Mouse (Mus musculus) kidney, adult 2 months (tissue): Measurements from ENCODE around the gene Cyp4a32. TPM values are rescaled to one million over a fixed set of nuclear protein-coding genes. Genes with fewer than 3 reads are reported as not detected.
"Not testable (repeated sequence)": the region's sequence is repeated elsewhere in the genome, so short reads cannot be mapped to it uniquely, and the experiment has no call there.

Experiments
- DNase-seq: peaks from one replicate; pipeline ENCODE4 v3.0.0; 2021
- H3K27ac ChIP-seq: fragments of 200-500 bp; 2 replicates; pipeline ENCODE4 v1.5.1; 2012; ENCODE audit warnings: low read depth, low read length, control low read depth, inconsistent platforms; ENCODE audit not compliant: insufficient read depth
- H3K27me3 ChIP-seq: fragments of 200-500 bp; replicated peaks from 2 replicates; pipeline ENCODE4 v1.6.1; 2012; ENCODE audit warnings: mild to moderate bottlenecking, moderate library complexity, low read length, inconsistent platforms; ENCODE audit not compliant: control insufficient read depth, insufficient read depth
- H3K36me3 ChIP-seq: fragments of 200-500 bp; 2 replicates; pipeline ENCODE4 v1.6.1; 2012; ENCODE audit warnings: mild to moderate bottlenecking, moderate library complexity, low read length, inconsistent platforms; ENCODE audit not compliant: control insufficient read depth, insufficient read depth
- H3K4me1 ChIP-seq: fragments of 200-500 bp; 2 replicates; pipeline ENCODE4 v1.6.1; 2011; ENCODE audit warnings: low read length; ENCODE audit not compliant: control insufficient read depth, insufficient read depth
- H3K4me3 ChIP-seq: fragments of 200-500 bp; 2 replicates; pipeline ENCODE4 v1.5.1; 2011; ENCODE audit warnings: mild to moderate bottlenecking, low read depth, low read length, control low read depth; ENCODE audit not compliant: insufficient read depth
- CTCF ChIP-seq: fragments of 200-500 bp; conservative IDR thresholded peaks from 2 replicates; pipeline ENCODE4 v1.5.1; 2011; ENCODE audit warnings: low read depth, mild to moderate bottlenecking, control low read depth, low read length, moderate library complexity, mixed read lengths; ENCODE audit not compliant: insufficient read depth, insufficient read length
- POLR2A ChIP-seq: fragments of 200-500 bp; IDR thresholded peaks from one replicate; pipeline ENCODE4 v1.6.1; 2011; ENCODE audit warnings: low read depth, low read length, control low read depth
- WGBS: fragments of 180-500 bp; shearing (Covaris S2); methylation state at CpG from one replicate; pipeline ENCODE4 v1.1.7; 2018; 5-methylcytosine and 5-hydroxymethylcytosine counted together
- polyA plus RNA-seq: library from polyadenylated mRNA; depleted of rRNA; stranded (reverse); fragments of >200 nt; gene quantifications from 2 replicates; pipeline ENCODE4 v1.2.3, GENCODE M21; 2012; rRNA removed

Cyp4a32 gene
- 0.60 and 0.91 TPM in 2 replicates for polyA plus RNA-seq

DNA sequence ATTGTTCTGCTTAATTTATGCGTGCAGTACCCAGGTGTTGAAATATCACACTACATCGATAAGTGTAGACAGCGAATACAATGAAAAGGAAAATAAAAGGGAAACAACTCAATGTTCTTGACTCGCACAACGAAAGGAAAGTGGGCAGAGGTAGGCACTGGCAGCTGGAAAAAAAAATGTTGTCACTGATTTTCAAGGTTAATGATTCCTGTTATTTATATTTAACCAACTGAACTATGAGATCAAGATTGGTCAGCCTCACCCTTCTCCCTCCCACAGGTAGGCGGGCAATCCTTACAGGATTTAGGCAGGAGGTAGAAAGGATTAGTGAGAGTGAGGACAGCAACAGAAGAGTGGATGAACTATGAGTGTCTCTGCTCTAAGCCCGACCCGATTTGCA is at the start of gene Cyp4a32:
Gene Cyp4a32 (plus strand): TSS at position 359 of the 400 bp plus-strand sequence.
- H3K27ac ChIP-seq, H3K4me3 ChIP-seq, H3K4me1 ChIP-seq, H3K36me3 ChIP-seq, H3K27me3 ChIP-seq: not testable (repeated sequence)
- WGBS, result 68% methylated on average over 8 of the region's 8 CpGs
- DNase-seq, result peak; percentile 44

DNA sequence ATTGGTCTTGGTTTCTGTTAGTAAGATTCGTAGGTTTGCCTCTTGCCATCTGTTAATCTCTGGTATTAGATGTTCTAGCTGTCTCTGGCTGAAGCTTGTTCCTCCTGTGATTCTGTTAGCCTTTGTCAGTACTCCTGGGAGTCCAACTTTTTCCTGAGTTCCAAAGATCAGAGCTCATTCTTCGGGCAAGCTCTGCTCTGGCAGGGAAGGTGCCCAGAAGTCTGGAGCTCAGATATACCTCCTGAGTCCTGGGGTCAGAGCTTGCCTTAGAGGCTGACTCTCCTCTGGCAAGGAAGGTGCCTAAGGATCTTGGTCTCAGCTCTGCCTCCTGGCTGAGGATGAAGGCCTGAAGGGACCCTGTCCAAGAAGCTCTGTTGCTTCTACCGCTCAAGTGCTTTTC is 48.0 kb upstream of the Cyp4a32 start:
- DNase-seq, result peak; percentile 80
- H3K4me3 ChIP-seq, result no peak overlapping the region
- 64% methylated on average over 3 of the region's 3 CpGs for WGBS
- no peak for TF ChIP-seq POLR2A
- TF ChIP-seq CTCF, result no peak
- H3K4me1 ChIP-seq, result peaks cover 10% of the 10 kb centered on the region; the same call in 1 of the 2 replicates
- no peaks in the 10 kb centered on the region for H3K27me3 ChIP-seq
- H3K36me3 ChIP-seq, result no peaks in the 10 kb centered on the region
- peak overlapping the region; percentile 51 for H3K27ac ChIP-seq

DNA sequence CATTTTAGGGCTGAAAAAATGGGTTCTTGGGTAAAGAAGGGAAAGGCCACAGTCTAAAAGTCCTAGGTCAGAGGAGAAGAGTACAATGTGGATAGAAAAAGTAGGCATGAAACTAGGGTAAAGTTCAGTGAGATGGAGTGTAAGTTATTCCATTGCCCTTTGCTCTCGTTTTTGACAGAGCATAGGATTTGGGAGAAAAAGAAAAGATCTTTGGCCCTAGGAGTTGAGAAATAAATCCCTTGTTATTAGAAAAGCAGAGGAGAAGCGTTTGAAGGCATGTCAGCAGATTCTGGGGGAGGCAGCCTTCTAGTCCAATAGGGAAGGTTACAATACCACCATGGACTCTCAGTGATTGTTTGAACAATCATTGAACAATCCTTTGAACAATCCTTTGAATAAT is 45.3 kb upstream of the Cyp4a32 start:
- Histone ChIP-seq H3K4me1 (peaks cover 14% of the 10 kb centered on the region; the same call in 1 of the 2 replicates), H3K36me3 (no peaks in the 10 kb centered on the region), H3K27me3 (no peaks in the 10 kb centered on the region), H3K27ac (peak overlapping the region; percentile 88), H3K4me3 (no peak overlapping the region)
- DNase-seq, result peak; percentile 81
- TF ChIP-seq POLR2A (no peak), CTCF (no peak)
- WGBS, result 44% methylated on average over 2 of the region's 2 CpGs

DNA sequence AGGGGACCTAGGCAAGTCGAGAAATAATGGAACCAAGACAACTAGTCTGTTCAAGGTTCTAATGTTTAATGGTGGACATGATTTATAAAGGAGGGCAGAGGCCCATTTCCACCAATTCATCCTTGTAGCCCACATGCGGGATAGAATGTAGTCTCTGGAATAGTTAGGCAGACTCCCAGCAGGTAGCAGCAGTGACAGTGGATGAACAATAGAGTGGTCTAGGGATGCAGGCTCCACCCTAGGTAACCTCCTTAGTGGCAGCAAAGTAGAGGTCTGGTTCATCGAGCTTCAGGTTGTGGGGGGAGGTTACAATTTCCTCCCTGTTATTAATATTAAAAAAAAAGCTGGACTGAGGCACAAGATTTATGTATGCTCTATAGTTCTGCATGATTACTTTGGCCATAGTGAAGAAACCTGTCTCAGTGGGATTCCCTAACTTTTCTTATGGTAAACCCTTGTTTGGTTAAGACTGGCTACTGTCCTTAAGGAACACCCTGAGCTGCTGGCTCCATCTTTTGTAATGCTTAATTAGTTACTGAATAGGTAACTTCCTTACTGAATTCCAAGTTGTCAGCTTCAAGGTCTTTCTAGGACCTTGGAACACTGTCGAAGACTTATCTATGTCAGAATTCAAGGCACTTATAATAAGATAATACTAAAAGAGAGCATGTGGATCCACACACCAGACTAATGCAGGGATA is 42.8 kb upstream of the Cyp4a32 start:
- TF ChIP-seq CTCF, result no peak

DNA sequence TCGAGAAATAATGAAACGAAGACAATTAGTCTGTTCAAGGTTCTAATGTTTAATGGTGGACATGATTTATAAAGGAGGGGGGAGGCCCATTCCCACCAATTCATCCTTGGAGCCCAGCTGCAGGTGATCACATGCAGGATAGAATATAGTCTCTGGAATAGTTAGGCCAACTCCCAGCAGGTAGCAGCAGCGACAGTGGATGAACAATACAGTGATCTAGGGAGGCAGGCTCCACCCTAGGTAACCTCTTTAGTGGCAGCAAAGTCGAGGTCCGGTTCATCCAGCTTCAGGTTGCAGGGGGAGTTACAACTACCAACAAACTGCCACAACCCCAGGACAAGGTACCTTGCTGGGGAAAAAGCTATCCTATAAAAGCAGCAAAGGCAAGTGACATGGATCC is 39.5 kb upstream of the Cyp4a32 start:
- WGBS, result 49% methylated on average over 5 of the region's 5 CpGs
- H3K27me3 ChIP-seq, H3K4me3 ChIP-seq, H3K27ac ChIP-seq, H3K4me1 ChIP-seq, DNase-seq, H3K36me3 ChIP-seq: not testable (repeated sequence)

More for the DNA sequence above, 42.8 kb upstream of the Cyp4a32 start:
- Histone ChIP-seq H3K4me3 (no peak overlapping the region), H3K4me1 (peaks cover 12% of the 10 kb centered on the region; the same call in 1 of the 2 replicates), H3K27ac (peak overlapping the region; percentile 78; the same call in 1 of the 2 replicates), H3K36me3 (no peaks in the 10 kb centered on the region), H3K27me3 (no peaks in the 10 kb centered on the region)
- peak; percentile 68 for DNase-seq
- 48% methylated on average over 4 of the region's 4 CpGs for WGBS

DNA sequence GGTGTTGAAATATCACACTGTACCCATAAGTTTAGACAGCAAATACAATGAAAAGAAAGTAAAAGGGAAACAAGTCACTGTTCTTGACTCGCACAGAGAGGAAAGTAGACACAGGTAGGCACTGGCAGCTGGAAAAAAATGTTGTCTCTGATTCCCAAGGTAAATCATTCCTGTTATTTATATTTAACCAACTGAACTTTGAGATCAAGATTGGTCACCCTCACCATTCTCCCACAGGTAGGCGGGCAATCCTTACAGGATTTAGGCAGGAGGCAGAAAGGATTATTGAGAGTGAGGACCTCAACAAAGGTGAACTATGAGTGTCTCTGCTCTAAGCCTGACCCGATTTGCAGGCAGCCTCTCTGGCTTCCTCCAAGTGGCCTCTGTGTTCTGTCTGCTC is 37.4 kb upstream of the Cyp4a32 start, which contains the start of gene Cyp4a31:
Gene Cyp4a31 (plus strand): TSS at position 249 of the 400 bp plus-strand sequence.
- peak within 1 kb of the TSS; percentile 57 for H3K4me3 ChIP-seq
- H3K4me1 ChIP-seq, result peaks cover 2% of the 10 kb centered on the region; the same call in 1 of the 2 replicates
- peak; percentile 83 for DNase-seq
- WGBS, result 59% methylated on average over 3 of the region's 3 CpGs
- peak; percentile 12 for TF ChIP-seq POLR2A
- no peak for TF ChIP-seq CTCF
- no peaks in the 10 kb centered on the region for H3K27me3 ChIP-seq
- peak within 1 kb of the TSS; percentile 82 for H3K27ac ChIP-seq
- H3K36me3 ChIP-seq, result no peaks in the 10 kb centered on the region; the same call in 1 of the 2 replicates

DNA sequence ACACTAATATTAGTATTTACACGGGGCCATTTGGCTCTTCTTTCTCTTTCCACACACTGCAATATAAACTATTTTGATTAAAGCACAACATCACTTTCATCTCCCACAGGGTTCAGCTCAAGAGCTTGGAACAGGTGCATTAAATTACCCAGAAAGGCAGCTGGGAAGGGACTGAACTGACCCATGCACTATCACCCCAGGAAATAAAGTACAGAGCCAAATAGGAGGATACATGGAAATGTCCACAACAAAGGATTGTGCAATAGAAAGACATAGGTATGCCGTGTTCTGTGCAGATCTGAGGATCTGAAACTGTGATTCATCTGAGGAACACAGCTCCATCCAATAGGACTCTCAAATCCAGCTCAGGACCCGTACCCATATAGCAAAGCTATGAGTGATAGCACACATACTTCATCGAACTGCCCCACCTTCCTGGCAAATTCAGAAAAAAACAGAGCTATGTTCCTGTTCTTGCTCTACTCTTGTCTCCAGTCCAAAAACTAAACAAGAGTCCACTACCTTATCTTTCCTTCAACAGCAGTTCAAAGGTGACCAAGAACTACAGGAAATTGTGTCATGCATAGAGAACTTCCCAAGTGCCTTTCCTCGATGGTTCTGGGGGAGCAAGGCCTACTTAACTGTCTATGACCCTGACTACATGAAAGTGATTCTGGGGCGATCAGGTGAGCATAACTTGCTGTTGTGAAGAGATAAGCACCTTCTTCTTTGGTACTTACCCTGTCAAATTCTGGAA is 36.1 kb upstream of the Cyp4a32 start:
- DNase-seq, H3K36me3 ChIP-seq, H3K27me3 ChIP-seq, H3K4me1 ChIP-seq, H3K4me3 ChIP-seq: not testable (repeated sequence)
- peak overlapping the region; percentile 45 for H3K27ac ChIP-seq
- WGBS, result 54% methylated on average over 6 of the region's 6 CpGs
